Mouse (Mus musculus) retina, postnatal 1 day (tissue): ENCODE results near the gene Vmn1r95.
"Not testable (repeated sequence)": the region's sequence is repeated elsewhere in the genome, so short reads cannot be mapped to it uniquely, and the experiment has no call there.

Source experiments
- DNase-seq: peaks from one replicate; pipeline ENCODE4 v3.0.0-alpha.2; 2012

Gene Vmn1r95

GRCm38 (mm10) chr7:20193410-20193809, at the start of gene Vmn1r95:
Vmn1r95 (plus strand) TSS chr7:20193710.
- DNase-seq, result not testable (repeated sequence)

- DNase-seq, result not testable (repeated sequence)
These were observed 25.2 kb upstream of the Vmn1r95 start, which contains the start of gene Vmn1r94 for GRCm38 (mm10) chr7:20168277-20168676. Vmn1r94 (minus strand) TSS chr7:20168377.

GRCm38 (mm10) chr7:20205507-20205906, 12.0 kb downstream of the Vmn1r95 start, which contains the start of gene Gm6164:
Gm6164 (minus strand) TSS chr7:20205607.
- not testable (repeated sequence) for DNase-seq

- not testable (repeated sequence) for DNase-seq
These were observed 40.2 kb downstream of the Vmn1r95 start, which contains the start of gene Gm4498 for GRCm38 (mm10) chr7:20233728-20234127. Gm4498 (minus strand) TSS chr7:20233828.
